Mouse (Mus musculus) bone marrow macrophage, adult 2 months (primary cell): ENCODE measurements at regions not wholly inside any gene's neighbourhood (a gene's known extent, or its start where the extent isn't known, plus 50 kb on each side); places are given as distances from the start of the nearest gene placed in this dataset.

Experiments used
- CTCF ChIP-seq: IDR thresholded peaks from 2 replicates; pipeline ENCODE4 v1.5.1; 2012; ENCODE audit warnings: low read depth, mild to moderate bottlenecking, low read length, moderate library complexity
- POLR2A ChIP-seq: IDR thresholded peaks from 2 replicates; pipeline ENCODE4 v1.6.1; 2012; ENCODE audit warnings: mild to moderate bottlenecking, low read depth, low read length, borderline replicate concordance

- TF ChIP-seq CTCF (no peak), POLR2A (no peak)
Observed at GRCm38 (mm10) chr11:22635021-22635420, 123.1 kb downstream of the Tmem17 start.
